Comparison of ENCODE assay signal across 8 mouse cellular contexts in genomic region chr4:135240329-135240728, GRCm38 (mm10). TPM values are rescaled to one million over a fixed set of nuclear protein-coding genes. Genes with fewer than 3 reads are reported as not detected.
DNase-seq lines count a peak whose midpoint lies in the region; ATAC-seq and TF ChIP-seq lines count a peak whose summit lies in the region.

No protein-coding gene starts in this region.

- no peaks in the 10 kb centered on the region for H3K27me3 ChIP-seq in heart, embryonic 13.5 days (replicated peaks)
- H3K27me3 ChIP-seq in intestine, embryonic 14.5 days (replicated peaks; ENCODE audit: control insufficient read depth, insufficient read depth, low read length): no peaks in the 10 kb centered on the region
- H3K27me3 ChIP-seq in splenic B cell, adult 2 months (ENCODE audit: control insufficient read depth, insufficient read depth, low read length, poor library complexity, severe bottlenecking): no peaks in the 10 kb centered on the region
- H3K27me3 ChIP-seq in cerebellum, adult 2 months (ENCODE audit: control insufficient read depth, insufficient read depth, low read length): no peaks in the 10 kb centered on the region

- TF ChIP-seq POLR2A in cerebellum, adult 2 months (IDR thresholded peaks at IDR 0.05; ENCODE audit: borderline replicate concordance, insufficient read depth, low read length): no peak

- H3K9me3 ChIP-seq in heart, embryonic 13.5 days: no peaks in the 10 kb centered on the region
- H3K9me3 ChIP-seq in intestine, embryonic 14.5 days (ENCODE audit: control insufficient read depth, low read length): no peaks in the 10 kb centered on the region

- WGBS in heart, embryonic 13.5 days: 82% methylated on average over 3 of the region's 3 CpGs
- WGBS in intestine, embryonic 14.5 days: 68% methylated on average over 3 of the region's 3 CpGs
- WGBS in cerebellum, adult 2 months: 86% methylated on average over 3 of the region's 3 CpGs

- no peak for TF ChIP-seq CTCF in cerebellum, adult 2 months (IDR thresholded peaks at IDR 0.05; ENCODE audit: borderline replicate concordance, insufficient read depth, low read depth, low read length)

- no peak for DNase-seq in heart, adult 8-10 months (ENCODE audit: low spot score)
- DNase-seq in right cerebral cortex, postnatal 10 days (ENCODE audit: low spot score in 2 of 2): peak; percentile 38 to 45
- no peak for DNase-seq in right cerebral cortex, adult 2 months (ENCODE audit: low spot score in 2 of 2)
- DNase-seq in intestine, embryonic 14.5 days (ENCODE audit: low spot score): no peak
- peak; percentile 70 for DNase-seq in splenic B cell, adult 2 months (ENCODE audit: low read depth, low spot score)
- no peak for DNase-seq in cerebellum, postnatal 14 days
- DNase-seq in cerebellum, adult 2 months: no peak

- no peak for ATAC-seq in heart, embryonic 13.5 days (ENCODE audit: extremely low read depth, insufficient number of reproducible peaks, low FRiP score, low TSS enrichment)
- no peak for ATAC-seq in intestine, embryonic 14.5 days (replicated peaks; ENCODE audit: low FRiP score, low TSS enrichment, low read depth)

- peaks cover 85% of the 10 kb centered on the region for H3K4me1 ChIP-seq in heart, embryonic 13.5 days
- peaks cover 29% of the 10 kb centered on the region for H3K4me1 ChIP-seq in intestine, embryonic 14.5 days (replicated peaks; ENCODE audit: control insufficient read depth, insufficient read depth, low read length)
- peaks cover 2% of the 10 kb centered on the region; the same call in 1 of the 2 replicates for H3K4me1 ChIP-seq in cerebellum, adult 2 months (ENCODE audit: control insufficient read depth, insufficient read depth, low read length)

- no peak overlapping the region for H3K4me3 ChIP-seq in heart, embryonic 13.5 days
- H3K4me3 ChIP-seq in intestine, embryonic 14.5 days (ENCODE audit: low read depth, low read length): no peak overlapping the region
- H3K4me3 ChIP-seq in cerebellum, adult 2 months (replicated peaks; ENCODE audit: insufficient read depth, low read depth, low read length): no peak overlapping the region

- H3K27ac ChIP-seq in heart, embryonic 13.5 days (replicated peaks): peak overlapping the region; percentile 92
- 0 out of 2 replicates have a peak overlapping the region, but pooled peaks have one; percentile 57 for H3K27ac ChIP-seq in intestine, embryonic 14.5 days (ENCODE audit: low read depth)
- H3K27ac ChIP-seq in cerebellum, adult 2 months (ENCODE audit: insufficient read depth, low read length): no peak overlapping the region

- H3K4me2 ChIP-seq in heart, embryonic 13.5 days: no peak overlapping the region
- H3K4me2 ChIP-seq in intestine, embryonic 14.5 days (ENCODE audit: low read length): no peak overlapping the region

- peaks cover 26% of the 10 kb centered on the region for H3K36me3 ChIP-seq in heart, embryonic 13.5 days
- H3K36me3 ChIP-seq in intestine, embryonic 14.5 days (ENCODE audit: control insufficient read depth, insufficient read depth, low read length): peaks cover 23% of the 10 kb centered on the region
- H3K36me3 ChIP-seq in splenic B cell, adult 2 months (ENCODE audit: control insufficient read depth, insufficient read depth, low read length, poor library complexity, severe bottlenecking): peaks cover 8% of the 10 kb centered on the region; the same call in 1 of the 2 replicates

- peak overlapping the region; percentile 56; the same call in 1 of the 2 replicates for H3K9ac ChIP-seq in heart, embryonic 13.5 days
- H3K9ac ChIP-seq in intestine, embryonic 14.5 days (ENCODE audit: low read length): no peak overlapping the region

RNA-seq across cellular contexts. Expression of gene Clic4, which starts 32.3 kb away (rescaled TPM):
- polyA plus RNA-seq in heart, embryonic 13.5 days (2015; fragmentation: Nextera tagmentation; extraction: Ambion mirVana): 202 and 213 TPM in 2 replicates
- total RNA-seq in heart, adult 8-10 months (2022): 100 to 1,000 TPM; 236 to 258 (median 249) TPM
- polyA plus RNA-seq in intestine, embryonic 14.5 days (2014; fragmentation: Nextera tagmentation; extraction: Ambion mirVana): 107 and 114 TPM in 2 replicates
- 92.3 and 98.4 TPM in 2 replicates for polyA plus RNA-seq in cerebellum, adult 2 months (2012; rRNA removed)

Comparison
In these comparisons a context has a peak if more than half of its experiments do, and no peak if none do; other contexts are left out.
1. DNase-seq: peak in right cerebral cortex, postnatal 10 days (2 of 2) and splenic B cell, adult 2 months (single experiment); none in heart, adult 8-10 months (single experiment), right cerebral cortex, adult 2 months (0 of 2), intestine, embryonic 14.5 days (single experiment), cerebellum, postnatal 14 days (0 of 2) and cerebellum, adult 2 months (0 of 2).